Mouse (Mus musculus) urinary bladder, postnatal 10 days (tissue): ENCODE data around the gene Tex2.
"Not testable (repeated sequence)": the region's sequence is repeated elsewhere in the genome, so short reads cannot be mapped to it uniquely, and the experiment has no call there.

Experiments used
- DNase-seq: peaks from one replicate; pipeline ENCODE4 v3.0.0; 2022; ENCODE audit warnings: low spot score

Gene Tex2

DNA sequence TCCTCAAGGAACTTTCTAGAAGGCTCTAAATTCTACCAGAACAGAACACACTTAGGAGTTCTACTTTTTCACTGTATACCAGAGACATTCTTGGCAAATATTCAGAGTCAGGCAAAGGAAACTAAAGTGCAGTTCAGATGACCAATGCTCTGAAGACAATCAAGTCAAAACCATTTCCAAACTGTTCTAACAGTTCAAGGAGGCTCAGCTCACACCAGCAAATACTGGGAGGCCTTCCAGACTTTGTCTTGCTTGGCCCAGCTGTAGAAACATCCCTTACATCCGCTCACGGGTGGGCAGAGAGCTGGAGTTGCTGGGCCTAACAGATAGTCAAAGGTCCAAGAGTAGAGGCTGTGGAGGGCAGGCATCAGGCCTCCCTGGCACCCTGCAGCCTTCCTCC, 34.1 kb downstream of the Tex2 start:
- no peak for DNase-seq

DNA sequence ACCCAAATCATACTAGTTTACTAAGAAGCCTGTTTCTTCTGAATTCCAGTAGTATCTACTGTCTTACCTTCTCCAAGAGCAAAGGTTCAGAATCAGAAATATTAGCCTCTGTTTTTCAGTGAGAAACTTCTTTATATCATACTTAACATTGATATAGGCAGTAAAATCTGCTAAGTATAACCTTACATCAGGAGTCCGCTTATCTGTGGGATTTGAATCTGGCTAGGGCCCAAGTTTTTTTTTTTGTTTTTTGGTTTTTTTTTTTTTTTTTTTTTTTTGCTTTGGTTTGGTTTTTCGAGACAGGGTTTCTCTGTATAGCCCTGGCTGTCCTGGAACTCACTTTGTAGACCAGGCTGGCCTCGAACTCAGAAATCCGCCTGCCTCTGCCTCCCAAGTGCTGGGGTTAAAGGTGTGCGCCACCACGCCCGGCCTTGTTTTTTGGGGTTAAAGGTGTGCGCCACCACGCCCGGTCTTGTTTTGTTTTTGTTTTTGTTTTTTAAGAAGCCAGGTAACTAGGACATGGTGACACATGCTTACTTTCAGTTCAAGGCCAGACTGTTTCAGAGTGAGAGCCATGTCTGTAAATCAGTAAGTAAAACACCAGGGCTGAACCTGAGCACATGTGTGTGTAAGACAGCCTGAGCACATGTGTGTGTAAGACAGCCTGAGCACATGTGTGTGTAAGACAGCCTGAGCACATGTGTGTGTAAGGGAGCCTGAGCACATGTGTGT, 35.4 kb downstream of the Tex2 start:
- not testable (repeated sequence) for DNase-seq

DNA sequence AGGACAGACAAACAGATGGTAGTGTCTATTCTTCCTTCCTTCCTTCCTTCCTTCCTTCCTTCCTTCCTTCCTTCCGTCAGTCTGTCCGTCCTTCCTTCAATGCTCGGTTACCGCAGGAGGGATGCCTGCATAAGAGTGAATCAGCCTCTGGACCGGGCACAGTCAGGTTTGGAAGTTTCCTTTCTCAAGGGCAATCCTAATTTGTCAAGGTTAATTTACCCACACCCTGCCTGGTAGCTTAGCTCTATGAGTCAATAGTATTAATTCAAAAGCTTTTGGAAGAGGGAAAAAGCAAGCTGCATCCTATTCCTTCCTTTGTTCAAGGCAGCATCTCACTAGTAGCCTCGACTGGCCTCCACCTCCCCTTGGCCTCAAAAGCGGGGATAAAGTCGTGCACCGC, 38.8 kb downstream of the Tex2 start:
- no peak for DNase-seq

DNA sequence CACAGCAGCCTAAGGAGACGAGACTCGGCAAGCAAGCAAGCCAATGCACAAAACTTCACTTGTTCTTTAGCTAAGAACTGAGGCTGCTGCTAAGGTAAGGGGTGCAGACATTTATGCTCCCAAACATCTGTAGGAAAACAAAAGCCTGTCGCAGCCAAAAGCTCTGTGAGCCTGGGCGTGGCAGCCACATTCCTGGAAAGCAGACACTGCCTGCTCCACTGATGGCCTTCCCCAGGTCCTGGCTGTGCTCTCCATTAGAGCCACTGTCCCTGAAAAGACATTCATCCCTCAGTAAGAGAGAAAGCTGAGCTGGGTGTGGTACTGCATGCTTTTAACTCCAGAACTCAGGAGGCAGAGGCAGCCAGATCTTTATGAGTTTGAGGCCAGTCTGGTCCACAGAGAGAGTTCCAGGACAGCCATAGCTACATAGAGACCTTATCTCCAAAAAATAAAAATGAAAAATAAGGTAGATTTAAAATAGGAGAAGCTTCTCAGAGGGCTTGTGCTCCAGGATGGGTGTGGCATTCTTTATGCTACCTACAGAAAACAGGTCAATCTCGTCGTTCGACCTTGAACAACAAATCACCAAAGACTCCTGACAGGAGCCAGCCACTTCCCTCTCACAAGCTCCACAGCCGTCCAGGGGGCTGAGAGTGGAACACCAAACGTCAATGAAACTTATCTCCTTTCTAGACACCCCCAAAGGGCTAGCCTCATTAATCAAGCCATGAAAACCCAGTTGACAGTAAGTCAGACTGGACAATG, 39.6 kb downstream of the Tex2 start:
- DNase-seq: no peak

DNA sequence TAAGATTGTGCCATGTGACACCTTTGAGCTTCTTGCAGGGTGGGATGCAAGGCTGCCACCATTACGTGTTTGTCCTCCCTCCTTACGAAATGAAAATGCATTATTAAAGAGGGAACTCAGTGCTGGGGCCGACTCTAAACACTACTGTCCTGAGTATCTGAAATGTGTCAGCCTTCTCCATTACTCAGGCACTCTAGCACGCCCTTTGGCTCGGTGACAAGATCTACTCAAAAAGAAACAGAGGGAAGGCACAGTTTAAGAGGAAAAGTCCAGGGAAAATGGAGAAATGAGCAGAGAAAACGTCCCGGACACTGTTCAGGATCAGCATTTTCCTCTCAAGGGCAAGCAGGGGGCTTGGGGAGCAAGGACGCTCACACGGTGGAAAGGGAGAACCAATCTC, 40.3 kb downstream of the Tex2 start:
- no peak for DNase-seq

DNA sequence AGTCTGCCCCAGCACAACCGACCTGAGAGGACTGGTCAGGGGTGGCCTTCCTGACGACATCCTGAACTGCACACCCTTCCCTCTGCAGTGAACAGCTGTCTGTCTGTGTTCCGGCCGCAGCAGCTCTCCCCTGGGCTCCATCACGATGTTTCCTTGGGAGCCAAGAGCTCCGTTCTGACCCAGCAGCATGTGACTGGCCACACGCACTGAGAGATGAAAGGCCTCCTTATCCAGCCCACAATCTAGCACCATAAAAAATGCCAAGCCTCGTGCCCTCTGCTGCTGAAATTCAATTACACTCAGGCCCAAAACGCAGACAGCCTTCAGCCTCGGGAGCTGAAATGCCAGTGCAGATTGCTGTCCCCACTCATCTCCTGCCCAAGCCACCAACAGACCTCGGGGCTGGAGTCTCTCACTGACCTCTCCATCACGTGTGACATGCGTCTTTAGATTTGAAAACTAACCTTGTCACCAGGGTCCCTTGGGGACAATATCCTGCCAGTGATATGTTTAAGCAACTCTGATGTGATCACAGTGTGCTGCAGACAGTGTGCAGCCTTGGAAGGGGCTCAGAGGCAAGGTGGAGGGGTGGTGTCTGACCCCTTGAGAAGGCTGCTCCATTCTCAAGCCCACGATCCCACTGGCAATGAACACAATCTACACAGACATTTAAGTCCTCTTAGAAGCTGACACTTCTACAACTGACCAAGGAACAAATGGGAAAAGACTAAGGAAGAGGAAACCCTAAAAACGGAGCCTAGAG, 41.0 kb downstream of the Tex2 start:
- no peak for DNase-seq

DNA sequence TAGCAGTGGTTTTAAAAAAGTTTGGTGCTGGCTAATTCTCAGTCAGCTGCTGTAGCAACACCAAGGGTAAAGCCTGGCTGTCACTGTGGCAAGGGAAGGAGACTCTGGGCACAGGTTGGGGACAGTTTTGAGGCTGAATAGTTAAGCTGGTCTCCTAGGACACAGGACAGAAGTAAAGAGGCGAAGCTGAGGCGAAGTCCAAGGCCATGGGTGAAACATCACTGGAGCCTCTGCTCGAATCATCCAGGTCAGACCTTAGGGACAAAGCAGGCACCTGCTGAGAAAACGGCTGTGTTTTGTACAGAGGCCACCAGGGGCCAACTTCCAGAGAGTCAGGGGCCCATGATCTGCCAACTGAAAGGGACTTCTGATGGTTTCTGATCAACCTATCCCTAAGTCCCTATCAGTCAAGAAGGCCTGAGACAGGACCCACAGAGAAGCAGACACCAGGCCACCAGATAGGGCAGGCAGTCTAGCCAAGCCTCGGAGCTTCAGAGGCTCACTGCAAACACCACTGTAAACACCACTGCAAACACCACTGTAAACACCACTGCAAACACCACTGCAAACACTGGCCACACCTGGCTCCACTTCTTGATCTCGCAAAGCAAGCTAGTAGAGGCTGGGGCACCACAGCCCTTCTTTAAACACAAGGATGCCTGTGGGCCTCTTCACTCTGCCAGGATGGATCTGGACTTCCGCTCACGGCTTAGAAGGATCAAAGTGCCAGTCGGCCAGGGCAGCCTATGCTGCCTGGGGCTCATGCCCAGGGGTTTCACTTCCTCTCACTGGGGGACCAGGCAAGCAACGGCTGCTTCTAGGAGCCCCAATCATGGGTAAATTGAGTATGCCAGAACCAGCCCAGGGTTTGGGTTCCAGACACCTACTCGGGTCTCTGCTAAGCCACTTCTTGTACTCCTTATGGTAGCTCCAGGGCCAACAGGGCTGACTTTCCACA, 41.9 kb downstream of the Tex2 start:
- no peak for DNase-seq

DNA sequence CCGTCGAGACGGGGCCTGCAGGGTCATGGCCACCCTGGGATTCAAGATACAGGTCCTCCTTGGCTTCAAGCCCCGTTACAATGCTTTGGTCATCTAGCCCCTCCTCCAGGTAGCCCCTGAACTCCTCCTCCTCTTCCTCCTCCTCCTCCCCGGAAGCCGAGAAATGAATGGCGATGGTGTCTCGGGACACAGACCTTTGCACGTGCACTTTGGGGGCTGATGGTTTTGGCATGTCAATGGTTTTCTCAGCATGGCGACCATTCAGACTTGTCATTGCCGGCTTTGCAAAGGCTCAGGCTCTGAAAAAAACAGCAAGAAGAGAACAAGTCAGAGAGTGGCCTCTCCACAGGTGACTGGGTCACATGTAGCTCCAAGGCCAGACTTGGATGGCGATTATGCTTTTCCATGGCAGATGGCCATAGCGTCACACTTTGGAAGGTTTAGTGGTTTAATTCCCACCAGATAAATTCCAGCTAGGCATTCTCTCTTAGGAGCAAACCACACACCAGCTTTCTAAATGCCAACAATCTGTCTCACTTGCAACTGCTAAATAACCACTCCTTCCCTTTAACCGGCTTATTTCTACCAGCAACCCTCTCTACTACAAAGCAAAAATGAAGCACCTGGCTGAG, 44.8 kb downstream of the Tex2 start:
- DNase-seq: no peak

DNA sequence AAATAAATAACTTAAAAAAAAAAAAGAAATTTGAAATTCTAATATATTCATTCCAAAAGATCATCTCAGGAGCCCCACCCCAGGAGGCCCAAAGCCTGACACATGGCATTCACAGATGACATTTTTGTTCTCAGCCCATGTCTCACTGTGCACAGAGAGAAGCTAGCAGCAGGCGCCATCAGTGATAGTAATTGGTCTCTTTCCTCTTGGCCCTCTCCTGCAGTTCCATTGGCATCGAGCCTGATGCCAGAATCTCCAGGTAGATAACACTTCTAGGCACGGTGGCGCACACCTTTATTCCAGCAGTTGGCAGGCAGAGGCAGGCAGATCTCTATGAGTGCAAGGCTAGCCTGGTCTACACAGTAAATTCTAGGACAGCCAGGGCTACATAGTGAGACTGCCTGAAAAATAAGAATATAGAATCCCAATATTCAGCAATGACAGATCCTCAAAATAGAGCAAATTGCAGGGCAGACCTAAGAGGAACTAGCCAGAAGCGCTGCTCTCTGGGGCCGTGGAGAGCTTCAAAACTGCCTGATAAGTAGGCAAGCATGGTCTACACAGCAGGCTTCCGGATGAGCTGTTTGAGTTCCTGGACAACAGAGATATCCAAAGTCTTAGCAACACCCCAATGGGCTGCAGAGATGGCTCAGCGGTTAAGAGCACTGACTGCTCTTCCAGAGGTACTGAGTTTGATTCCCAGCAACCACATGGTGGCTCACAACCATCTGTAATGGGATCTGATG, 47.0 kb downstream of the Tex2 start:
- DNase-seq: no peak

DNA sequence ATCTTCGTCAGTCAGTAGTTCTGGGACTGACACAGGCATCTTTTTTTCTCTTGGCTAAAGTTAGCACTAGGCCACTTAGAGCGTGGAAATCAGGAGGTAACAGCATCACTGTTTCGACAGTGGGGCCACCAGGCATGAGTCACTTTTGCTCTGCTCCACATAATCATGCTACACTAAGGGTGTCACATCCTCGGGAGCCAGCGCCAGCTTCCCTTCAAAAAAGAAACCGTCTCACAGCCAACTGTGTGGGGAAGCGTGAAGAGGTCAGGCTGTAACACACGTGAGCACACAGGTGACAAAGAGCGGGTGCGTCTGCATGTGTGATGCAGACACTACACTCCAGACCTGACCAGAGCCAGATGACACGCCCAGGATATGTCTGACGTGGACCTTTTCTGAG, 49.0 kb downstream of the Tex2 start:
- DNase-seq: no peak

DNA sequence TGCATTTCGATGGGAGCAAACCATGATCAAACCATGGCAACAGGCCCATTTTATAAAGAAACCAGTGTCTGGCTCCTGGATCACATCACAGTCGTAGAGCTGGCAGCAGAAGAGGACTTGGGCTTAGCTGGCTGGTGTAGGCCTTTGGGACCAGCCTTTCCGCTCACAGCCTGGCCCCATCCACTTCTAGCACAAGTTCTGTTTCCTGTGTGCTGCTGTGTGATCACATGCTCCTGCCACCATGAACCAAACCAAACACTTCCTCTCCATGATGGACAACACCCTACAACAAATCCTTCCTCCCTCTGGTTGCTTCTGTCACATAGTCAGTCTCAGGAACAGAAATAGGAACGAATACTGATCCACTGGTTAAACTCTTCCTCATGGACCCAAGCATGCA, 50.5 kb downstream of the Tex2 start:
- DNase-seq: no peak

DNA sequence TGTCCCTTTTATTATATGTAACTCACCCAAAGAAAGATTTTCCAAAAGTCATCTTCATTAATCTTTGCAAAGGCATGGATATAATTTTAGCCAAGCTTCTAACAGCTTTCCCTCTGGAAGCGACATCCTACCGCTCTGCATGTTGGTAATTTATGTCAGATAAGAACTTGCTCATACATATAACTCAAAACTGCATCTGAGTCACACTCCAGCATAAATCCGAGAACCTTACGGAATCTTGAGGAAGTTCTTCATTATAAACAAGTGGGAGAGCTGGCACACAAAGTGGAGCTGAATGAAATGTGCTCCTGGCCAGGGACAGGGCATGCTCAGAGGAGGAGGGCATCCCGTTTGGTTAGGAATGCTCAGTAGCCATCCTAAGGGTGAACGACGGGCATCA, 53.5 kb downstream of the Tex2 start:
- DNase-seq: no peak

DNA sequence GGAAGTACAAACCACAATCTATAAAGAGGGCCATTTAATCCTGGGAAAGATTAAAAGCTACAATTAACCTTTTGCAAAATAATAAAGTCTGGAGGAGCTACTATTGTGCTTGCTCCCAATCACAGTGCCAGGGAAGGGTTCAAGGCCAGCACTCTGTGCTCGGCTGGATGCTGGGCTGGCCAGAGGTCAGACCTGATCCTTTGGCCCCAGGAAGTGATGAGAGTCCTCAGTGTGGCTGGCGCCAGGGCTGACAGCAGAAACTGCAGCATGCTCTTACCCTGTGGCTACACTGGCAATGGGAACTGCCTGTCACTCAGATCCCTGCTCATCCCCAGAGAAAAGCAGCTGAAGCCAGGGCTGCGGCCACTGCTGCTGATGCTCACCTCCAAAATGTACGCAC, 55.2 kb downstream of the Tex2 start:
- no peak for DNase-seq

DNA sequence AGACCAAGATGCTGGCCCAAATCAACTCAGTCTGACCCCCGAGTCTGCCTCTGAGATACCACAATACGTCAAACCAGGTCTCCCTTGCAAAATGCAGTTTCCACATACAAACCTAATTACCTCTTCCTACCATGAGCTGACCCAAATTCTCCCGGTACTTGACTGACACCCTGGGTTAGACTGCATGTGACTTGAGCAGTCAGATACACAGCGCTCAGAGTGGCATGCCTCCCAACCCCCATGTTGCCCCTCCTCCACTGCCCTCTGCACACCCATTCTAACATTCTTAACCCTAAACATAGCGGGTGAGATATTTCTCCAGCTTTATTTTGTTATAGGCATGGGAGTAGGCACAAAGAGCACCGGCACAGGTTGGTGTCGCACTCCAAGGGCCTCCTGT, 55.8 kb downstream of the Tex2 start:
- no peak for DNase-seq

DNA sequence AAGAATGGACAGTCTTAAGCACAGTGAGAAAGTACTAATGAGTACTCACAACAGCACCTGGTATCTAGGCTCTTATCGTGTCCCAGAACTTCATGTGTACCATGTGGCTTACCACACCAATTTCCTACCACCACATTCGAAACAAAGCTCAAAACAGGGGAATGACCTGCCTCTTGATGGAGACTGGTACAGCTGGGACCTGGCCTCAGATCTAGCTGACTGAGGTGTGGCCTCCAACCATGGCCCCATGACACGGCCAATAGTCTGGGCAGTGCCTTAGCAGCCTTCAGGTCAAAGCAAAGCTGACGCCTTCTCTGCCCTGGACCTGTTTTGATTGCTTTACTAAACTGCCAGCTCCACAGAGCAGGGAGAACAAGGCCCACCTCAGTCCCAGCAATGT, 56.5 kb downstream of the Tex2 start:
- DNase-seq: no peak

DNA sequence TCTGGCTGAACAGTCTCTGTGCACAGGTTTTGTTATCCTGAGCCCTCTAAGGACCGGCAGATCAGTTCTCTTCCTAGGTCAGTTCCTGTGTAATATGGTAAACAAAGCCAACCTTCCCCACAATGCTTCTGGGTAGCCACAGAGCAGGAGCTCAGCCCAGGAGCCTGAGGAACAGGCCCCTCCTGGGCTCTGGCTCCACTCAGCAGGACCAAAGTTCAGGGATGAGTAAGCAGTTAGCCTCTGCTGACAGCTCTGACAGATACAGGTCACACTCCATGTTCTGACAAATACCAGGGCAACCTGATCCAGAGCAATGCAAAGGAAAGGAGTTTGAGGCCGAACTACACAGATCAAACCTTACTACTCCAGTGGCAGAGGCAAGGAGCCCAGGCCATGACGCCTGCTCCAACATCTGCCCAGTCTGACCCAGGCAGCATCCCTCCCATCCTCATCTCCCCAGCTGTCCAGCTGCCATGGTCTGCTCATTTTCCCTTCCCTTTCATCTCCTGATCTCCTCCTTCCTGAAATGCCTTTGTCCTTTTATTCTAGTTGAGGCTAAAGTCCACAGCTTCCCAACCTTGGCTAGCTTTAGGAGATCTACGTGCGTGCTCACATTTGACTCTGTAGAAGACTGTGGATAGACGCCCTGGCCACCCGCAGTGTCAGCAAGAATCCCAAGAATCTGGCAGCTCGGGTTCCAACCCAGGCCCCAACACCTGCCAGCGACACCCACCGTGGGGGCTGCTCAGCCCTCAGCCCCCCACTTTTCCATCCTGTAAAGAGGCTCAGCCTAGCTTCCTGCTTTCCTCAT, 57.2 kb downstream of the Tex2 start:
- DNase-seq: no peak

DNA sequence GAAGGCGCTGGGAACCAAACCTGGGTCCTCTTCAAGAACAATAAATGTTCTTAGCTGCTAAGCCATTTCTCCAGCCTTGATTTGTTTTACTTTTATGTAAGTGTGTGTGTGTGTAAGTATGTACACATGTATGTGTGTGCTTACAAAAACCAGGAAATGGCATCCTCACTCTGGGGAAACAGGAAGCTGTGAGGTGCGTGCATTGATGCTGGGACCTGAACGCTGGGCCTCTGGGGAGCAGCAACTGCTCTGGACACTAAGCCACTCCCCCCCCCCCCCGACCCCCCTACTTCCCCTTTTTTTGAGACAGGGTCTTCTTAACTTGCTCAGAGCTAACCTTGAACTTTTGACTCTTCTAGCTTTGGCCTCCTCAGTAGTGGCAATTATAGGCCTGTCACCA, 62.8 kb downstream of the Tex2 start:
- DNase-seq: no peak

DNA sequence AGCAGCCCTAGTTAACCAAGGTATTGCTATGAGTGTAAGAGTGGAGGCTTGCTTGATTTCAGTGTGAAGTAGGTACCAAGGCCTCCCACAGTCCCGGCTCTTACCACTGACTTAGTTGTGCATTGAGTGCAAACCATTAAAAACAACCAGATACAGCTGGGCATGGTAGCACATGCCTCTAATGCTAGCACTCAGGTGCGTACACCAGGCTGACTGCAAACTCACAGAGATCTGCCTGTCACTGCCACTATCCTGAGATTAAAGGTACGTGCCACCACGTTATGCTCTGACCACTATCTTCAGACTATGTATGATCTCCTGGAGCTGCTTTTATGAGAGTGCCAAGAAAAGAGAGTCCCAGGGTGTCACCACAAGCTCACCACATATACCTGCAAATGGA, 67.1 kb downstream of the Tex2 start:
- no peak for DNase-seq

DNA sequence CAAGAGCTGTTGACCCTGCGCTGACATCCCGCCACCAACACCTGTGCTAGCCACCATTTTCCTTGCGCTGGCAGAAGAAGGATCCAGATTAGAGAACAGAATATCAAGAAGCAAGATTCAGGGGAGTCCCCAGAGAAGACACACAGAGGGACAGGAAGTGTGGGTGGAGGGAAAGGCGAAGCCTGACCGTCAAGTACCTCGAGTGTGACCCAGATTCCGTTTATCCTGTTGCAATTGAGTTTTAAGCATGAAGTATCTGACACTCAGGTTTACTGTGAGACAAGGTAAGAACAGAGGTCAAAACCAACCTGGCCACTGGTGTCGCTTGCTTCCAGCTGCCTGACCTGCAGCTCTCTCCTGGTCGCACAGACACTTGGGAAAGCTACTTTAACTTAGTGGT, 68.3 kb downstream of the Tex2 start:
- DNase-seq: no peak

DNA sequence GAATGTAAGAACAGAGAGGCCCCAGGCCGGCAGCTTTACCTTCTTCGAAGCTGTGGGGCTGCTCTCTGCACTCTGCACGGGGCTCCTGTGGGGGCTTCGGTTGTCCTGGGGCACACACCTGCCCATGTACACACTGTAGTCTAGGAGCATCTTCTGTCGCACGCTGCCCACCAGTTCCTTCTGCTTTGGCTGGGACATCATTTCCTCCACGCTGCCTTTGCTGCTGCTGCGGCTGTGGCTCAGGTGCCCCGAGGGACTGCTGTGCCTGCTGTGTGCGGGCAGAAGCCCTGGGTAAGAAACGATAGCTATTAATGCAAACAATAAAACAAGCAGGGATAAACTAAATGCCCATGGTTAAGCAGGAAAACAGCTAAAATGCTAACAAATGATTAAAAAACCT, 69.1 kb downstream of the Tex2 start:
- no peak for DNase-seq
